Mouse (Mus musculus) frontal cortex, adult (tissue): ENCODE data around the gene Sec1.

Experiments used
- ATAC-seq: cut with Nextera tagmentation; 2 replicates; pipeline ENCODE4 v1.9.2; 2017; ENCODE audit warnings: mild to moderate bottlenecking, moderate library complexity, mixed read lengths; ENCODE audit not compliant: low TSS enrichment

Sec1 gene

GRCm38 (mm10) chr7:45641391-45642040, 52.7 kb downstream of the Sec1 start:
- no peak for ATAC-seq

DNA sequence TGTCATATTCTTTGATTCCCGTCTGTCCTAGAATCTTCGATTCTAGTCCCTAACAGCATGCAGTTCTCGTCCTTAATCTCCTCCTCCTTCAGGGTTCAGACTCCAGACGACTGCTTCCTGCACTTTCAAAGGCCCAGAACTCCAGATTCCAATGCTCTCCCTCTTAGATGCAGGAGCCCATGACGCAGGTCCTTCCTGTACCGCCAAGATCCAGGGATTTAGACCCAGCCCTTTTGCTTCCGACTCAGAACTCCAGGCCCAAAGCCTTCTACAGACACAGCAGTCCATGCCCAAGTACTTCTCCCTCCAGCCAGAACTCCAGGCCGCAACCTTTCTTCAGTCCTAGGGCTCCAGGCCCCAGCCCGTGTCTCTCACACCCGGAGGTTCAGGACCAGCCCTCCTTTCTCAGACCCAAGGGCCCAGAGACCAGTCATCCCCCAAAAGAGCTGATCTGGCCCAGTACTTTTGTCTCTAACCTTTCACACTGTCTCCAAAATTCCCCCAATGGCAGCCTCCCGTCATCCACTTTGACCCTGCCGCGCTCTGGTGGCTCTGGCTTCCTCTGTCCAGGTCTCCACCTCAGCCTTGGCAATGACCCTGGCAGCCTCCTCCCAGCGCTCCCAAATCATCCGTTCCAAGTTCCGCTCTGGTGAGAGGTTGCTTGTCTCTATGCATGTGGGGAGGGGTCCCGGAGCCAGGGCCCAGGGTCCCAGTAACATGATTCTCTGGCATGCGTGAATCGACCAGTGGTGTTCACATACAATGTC, 53.8 kb downstream of the Sec1 start:
- no peak for ATAC-seq

GRCm38 (mm10) chr7:45639561-45640027, 54.6 kb downstream of the Sec1 start, which contains the start of gene Mamstr:
Gene Mamstr, plus strand, starts transcription at chr7:45639977.
- ATAC-seq = no peak

GRCm38 (mm10) chr7:45638623-45639401, 55.4 kb downstream of the Sec1 start:
- peak; percentile 92 for ATAC-seq

GRCm38 (mm10) chr7:45637710-45638109, 56.5 kb downstream of the Sec1 start:
- ATAC-seq = no peak

DNA sequence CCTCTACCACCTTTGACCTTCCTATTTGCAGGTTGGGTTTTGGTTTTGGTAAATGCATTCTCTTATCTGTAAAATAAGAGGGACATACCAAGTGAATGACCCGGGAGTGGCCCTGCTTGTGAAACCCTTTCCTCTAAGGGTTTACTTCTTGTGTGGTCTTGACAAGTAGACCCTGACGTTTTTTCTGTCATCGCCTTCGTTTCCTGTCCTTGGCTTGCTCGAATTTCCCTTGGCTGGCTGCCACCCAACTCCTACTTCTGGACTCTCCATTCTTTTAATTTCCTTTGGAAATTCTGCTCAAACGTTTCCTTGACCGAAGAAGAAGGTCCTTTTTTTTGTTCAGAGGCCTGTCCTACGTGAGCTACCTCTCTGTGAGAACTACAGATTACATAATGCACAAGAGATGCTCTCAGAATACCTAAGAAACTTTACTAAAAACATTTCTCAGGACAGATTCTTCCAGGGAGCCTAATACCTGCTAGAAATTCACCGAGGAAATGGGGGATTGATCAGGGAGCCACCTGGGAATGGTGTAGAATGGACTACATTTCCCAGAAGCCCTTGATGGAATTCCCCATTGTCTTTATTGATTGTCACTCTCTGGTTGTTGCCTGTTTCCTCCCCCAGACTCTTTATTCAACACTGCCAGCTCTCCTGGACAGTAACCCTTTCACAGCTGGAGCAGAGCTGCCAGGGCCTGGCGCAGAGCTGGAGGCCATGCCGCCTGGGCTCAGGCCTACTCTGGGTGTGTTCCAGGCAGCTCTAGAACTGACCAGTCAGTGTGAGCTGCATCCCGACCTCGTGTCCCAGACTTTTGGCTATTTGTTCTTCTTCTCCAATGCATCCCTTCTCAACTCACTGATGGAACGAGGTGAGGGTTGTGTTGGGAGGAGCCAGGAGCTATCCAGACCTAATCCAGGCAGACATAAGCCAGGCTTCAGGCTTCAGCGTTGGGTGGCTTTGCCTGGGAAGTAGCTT, 58.2 kb downstream of the Sec1 start:
- no peak for ATAC-seq

GRCm38 (mm10) chr7:45634946-45635681, 59.1 kb downstream of the Sec1 start:
- no peak for ATAC-seq

DNA sequence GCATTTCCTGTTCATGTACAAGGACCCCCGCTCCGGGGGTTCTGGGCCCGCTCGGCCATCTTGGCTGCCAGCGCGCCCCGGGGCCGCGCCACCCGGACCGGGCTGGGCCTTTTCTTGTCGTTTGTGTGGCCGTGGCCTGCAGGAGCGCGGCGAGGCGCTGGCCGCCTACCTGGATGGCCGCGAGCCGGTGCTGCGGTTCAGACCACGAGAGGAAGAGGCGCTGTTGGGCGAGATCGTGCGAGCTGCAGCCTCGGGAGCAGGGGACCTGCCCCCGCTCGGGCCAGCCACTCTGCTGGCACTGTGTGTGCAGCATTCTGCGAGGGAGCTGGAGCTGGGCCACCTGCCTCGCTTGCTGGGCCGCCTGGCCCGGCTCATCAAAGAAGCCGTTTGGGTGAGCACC, 61.7 kb downstream of the Sec1 start:
- 0 out of 2 replicates have a peak, but pooled peaks have one; percentile 31 for ATAC-seq

GRCm38 (mm10) chr7:45630064-45630907, 63.9 kb downstream of the Sec1 start:
- no peak for ATAC-seq

- ATAC-seq = peak; percentile 68; the same call in 1 of the 2 replicates
Observed at GRCm38 (mm10) chr7:45628364-45629294, 65.6 kb downstream of the Sec1 start.
